Mouse (Mus musculus) liver, embryonic 11.5 days (tissue): ENCODE measurements at regions not wholly inside any gene's neighbourhood (a gene's known extent, or its start where the extent isn't known, plus 50 kb on each side); places are given as distances from the start of the nearest gene placed in this dataset.

Experiments
- ATAC-seq: fragments of 200-750 bp; cut with Nextera tagmentation; replicated peaks from 2 replicates; pipeline ENCODE4 v1.8.0; 2017; ENCODE audit warnings: moderate number of reproducible peaks, mild to moderate bottlenecking, moderate TSS enrichment, moderate library complexity; ENCODE audit not compliant: low FRiP score
- DNase-seq: peaks from one replicate; pipeline ENCODE4 v3.0.0-alpha.2; 2017; ENCODE audit warnings: low spot score
- H3K27ac ChIP-seq: fragments of 300-500 bp; sonication (generic); 2 replicates; pipeline ENCODE4 v1.5.1; 2014; ENCODE audit warnings: mild to moderate bottlenecking, low read depth, low read length, control low read depth
- H3K27me3 ChIP-seq: fragments of 300-500 bp; sonication (generic); replicated peaks from 2 replicates; pipeline ENCODE4 v1.6.1; 2014; ENCODE audit warnings: low read length, mixed read lengths; ENCODE audit not compliant: control insufficient read depth, insufficient read depth
- H3K36me3 ChIP-seq: fragments of 300-500 bp; sonication (generic); 2 replicates; pipeline ENCODE4 v1.6.1; 2014; ENCODE audit warnings: mild to moderate bottlenecking, low read length, moderate library complexity, mixed read lengths; ENCODE audit not compliant: control insufficient read depth, insufficient read depth
- H3K4me1 ChIP-seq: fragments of 300-500 bp; sonication (generic); replicated peaks from 2 replicates; pipeline ENCODE4 v1.6.1; 2014; ENCODE audit warnings: low read length, mixed read lengths; ENCODE audit not compliant: control insufficient read depth, insufficient read depth
- H3K4me2 ChIP-seq: fragments of 300-500 bp; sonication (generic); 2 replicates; pipeline ENCODE4 v1.6.1; 2014; ENCODE audit warnings: mild to moderate bottlenecking, control low read depth, moderate library complexity
- H3K4me3 ChIP-seq: fragments of 300-500 bp; sonication (generic); 2 replicates; pipeline ENCODE4 v1.5.1; 2014; ENCODE audit warnings: low read depth, low read length, control low read depth
- H3K9ac ChIP-seq: fragments of 300-500 bp; sonication (generic); 2 replicates; pipeline ENCODE4 v1.6.1; 2014; ENCODE audit warnings: low read depth, low read length, control low read depth
- H3K9me3 ChIP-seq: fragments of 300-500 bp; sonication (generic); 2 replicates; pipeline ENCODE4 v1.6.1; 2016; ENCODE audit warnings: low read length, inconsistent platforms, mixed read lengths; ENCODE audit not compliant: control insufficient read depth
- WGBS: fragments of 180-500 bp; shearing (Covaris S2); extraction: QIAGEN DNeasy Blood & Tissue Kit; methylation state at CpG from one replicate; pipeline ENCODE4 v1.1.7; 2014; 5-methylcytosine and 5-hydroxymethylcytosine counted together

DNA sequence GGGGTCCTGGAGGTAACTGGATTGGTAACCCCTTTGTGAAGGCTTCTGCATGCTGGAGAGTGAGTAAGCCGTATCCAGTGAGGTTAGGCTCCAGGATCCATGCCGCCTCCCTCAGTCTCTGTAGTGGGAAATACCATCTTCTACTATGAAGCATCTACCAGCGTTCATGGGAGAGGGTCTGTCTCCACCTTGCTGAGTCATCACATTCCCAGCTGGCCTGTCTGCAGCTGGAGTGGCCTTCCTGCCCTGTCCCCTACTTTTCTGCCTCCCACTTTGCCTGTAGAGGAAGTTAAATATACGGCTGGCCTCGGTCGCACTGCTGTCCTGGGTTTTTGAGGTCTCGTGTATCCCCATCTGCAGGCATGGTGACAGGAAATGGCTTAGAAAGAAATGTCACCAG, 78.0 kb upstream of the Sec14l1 start:
- WGBS = 50% methylated on average over 7 of the region's 7 CpGs

DNA sequence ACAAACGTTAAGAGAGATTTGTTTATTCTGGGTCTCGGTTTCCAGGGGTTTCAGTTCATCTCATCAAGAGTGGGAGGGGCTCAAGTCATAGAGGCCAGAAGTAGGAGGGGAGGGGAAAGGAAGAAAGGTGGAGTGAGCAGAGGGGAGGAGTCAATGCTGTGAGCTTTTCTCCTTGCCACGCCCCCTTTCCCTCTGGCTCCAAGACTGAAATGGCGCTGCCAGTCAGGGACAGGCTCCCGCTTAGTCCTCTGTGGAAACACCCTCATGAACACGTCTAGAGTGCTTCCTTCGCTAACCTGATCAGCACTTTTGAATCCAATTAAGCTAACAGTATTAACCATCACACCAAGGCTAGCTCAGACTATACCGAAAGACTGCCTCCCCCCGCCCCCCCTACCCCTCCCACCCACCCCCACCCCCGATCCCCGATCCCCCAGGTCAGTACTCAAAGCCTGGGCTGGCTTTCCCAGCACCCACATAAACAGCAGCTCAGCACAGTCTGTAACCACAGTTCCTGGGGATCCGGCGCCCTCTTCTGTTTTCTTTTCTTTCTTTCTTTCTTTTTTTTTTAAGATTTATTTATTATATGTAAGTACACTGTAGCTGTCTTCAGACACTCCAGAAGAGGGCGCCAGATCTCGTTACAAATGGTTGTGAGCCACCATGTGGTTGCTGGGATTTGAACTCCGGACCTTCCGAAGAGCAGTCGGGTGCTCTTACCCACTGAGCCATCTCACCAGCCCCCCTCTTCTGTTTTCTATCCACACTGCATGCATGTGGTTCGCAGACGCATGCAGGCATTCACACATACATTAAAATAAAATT, 76.5 kb upstream of the Sec14l1 start:
- Histone ChIP-seq H3K4me1 (no peaks in the 10 kb centered on the region), H3K4me2 (no peak overlapping the region), H3K27me3 (peaks cover 17% of the 10 kb centered on the region), H3K4me3 (no peak overlapping the region), H3K36me3 (no peaks in the 10 kb centered on the region), H3K9me3 (no peaks in the 10 kb centered on the region), H3K27ac (no peak overlapping the region), H3K9ac (no peak overlapping the region)
- ATAC-seq (no peak; the same call in 1 of the 2 replicates), DNase-seq (no peak)
- 42% methylated on average over 20 of the region's 20 CpGs for WGBS

More for the DNA sequence above, 78.0 kb upstream of the Sec14l1 start:
- no peak for DNase-seq
- Histone ChIP-seq H3K4me2 (no peak overlapping the region), H3K4me3 (no peak overlapping the region), H3K9ac (no peak overlapping the region), H3K4me1 (no peaks in the 10 kb centered on the region), H3K27ac (no peak overlapping the region), H3K27me3 (peaks cover 9% of the 10 kb centered on the region), H3K36me3 (no peaks in the 10 kb centered on the region), H3K9me3 (no peaks in the 10 kb centered on the region)
- no peak for ATAC-seq

DNA sequence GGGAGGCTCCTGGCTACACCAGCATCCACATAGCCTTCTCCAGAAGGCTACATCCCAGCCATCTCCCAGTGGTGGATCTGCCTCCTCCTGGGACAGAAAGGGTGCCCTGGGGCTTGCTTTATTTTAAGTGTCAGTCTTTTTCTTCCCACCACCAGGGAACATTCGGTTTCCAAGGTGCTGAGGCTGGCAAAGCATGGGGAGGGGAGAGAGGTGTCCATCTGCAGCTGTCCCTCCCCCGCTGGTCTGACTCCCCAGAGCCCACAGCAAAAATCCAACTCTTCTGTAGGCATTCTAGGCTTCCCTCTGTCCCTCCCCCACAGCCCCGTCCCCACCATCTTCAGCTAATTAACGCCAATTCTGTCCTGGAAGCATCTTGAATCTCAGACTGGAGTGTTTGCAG, 74.1 kb upstream of the Sec14l1 start:
- WGBS = 13% methylated on average over 4 of the region's 4 CpGs
- Histone ChIP-seq H3K27me3 (peaks cover 20% of the 10 kb centered on the region), H3K4me3 (no peak overlapping the region), H3K4me2 (no peak overlapping the region), H3K9ac (no peak overlapping the region), H3K9me3 (no peaks in the 10 kb centered on the region), H3K36me3 (no peaks in the 10 kb centered on the region), H3K27ac (no peak overlapping the region), H3K4me1 (no peaks in the 10 kb centered on the region)
- ATAC-seq (no peak), DNase-seq (no peak)

DNA sequence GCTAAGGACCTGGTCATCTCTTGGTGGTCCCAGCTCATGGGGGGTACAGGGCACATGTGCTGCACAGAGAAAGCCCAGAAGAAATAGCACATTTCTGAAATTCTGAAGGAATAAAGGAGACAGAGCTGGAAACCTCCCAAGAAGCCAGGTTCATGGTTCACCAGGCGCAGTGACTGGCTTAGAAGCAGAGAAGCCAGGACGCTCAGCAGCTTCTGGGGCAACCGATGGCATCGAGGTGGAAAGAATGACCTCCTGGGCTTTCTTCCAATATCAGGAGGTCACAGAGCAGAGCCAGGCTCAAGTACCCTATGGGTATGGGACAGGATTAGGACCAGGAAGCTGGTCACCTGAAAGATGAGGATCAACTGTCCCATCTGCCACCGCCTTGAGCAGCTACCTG, 72.6 kb upstream of the Sec14l1 start:
- no peak for DNase-seq
- Histone ChIP-seq H3K9ac (no peak overlapping the region), H3K4me1 (no peaks in the 10 kb centered on the region), H3K27me3 (peaks cover 17% of the 10 kb centered on the region), H3K27ac (no peak overlapping the region), H3K9me3 (no peaks in the 10 kb centered on the region), H3K4me3 (no peak overlapping the region), H3K36me3 (no peaks in the 10 kb centered on the region), H3K4me2 (no peak overlapping the region)
- ATAC-seq = no peak
- WGBS = 66% methylated on average over 5 of the region's 5 CpGs

DNA sequence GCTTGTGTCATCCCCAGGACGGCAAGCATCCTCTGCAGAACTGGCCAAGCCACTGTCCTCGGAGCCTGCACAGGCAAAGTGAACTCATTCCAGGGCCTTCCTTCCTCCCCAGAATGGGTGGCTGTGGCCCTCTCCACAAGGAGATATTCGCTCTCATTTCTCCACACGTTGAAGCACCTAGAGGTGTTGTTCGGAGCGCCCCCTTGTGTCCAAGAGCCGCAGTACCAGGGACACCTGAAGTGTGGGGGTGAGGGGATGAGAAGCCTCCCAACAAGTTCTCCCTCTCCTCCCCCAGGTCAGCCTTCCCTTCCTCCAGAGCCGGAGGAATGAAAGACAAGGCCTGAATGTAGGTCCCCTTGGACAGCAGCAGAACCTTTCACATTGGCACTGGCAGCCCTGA, 71.4 kb upstream of the Sec14l1 start:
- DNase-seq (no peak), ATAC-seq (no peak)
- Histone ChIP-seq H3K27me3 (peaks cover 17% of the 10 kb centered on the region), H3K4me1 (no peaks in the 10 kb centered on the region), H3K4me2 (no peak overlapping the region), H3K9me3 (no peaks in the 10 kb centered on the region), H3K4me3 (no peak overlapping the region), H3K9ac (no peak overlapping the region), H3K27ac (no peak overlapping the region), H3K36me3 (no peaks in the 10 kb centered on the region)
- whole genome bisulfite sequencing = 6% methylated on average over 8 of the region's 8 CpGs

DNA sequence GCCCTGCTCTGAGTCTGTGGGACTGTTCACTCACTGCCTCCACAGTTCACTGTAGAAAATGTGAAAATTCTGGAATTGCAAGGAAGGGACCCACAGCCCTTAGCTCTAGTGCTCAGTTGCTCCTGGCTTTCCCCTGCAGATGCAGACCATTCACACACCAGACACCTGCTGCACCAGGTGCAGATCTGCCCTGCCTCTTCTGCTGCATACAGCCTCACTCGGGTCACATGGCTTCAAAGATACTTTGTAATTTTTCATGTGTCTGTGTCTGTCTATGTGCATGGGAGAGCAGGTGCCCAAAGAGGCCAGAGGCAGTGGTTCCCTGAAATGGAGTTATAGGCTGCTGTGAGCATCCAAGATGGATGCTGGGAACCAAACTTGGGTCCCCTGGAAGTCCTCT, 70.2 kb upstream of the Sec14l1 start:
- no peaks in the 10 kb centered on the region for H3K36me3 ChIP-seq
- H3K4me3 ChIP-seq = no peak overlapping the region
- no peak overlapping the region for H3K27ac ChIP-seq
- H3K9me3 ChIP-seq = no peaks in the 10 kb centered on the region
- H3K9ac ChIP-seq = no peak overlapping the region
- H3K27me3 ChIP-seq = peaks cover 17% of the 10 kb centered on the region
- no peaks in the 10 kb centered on the region for H3K4me1 ChIP-seq
- 86% methylated on average over 1 of the region's 1 CpGs for WGBS
- DNase-seq (no peak), ATAC-seq (no peak)
- no peak overlapping the region for H3K4me2 ChIP-seq

DNA sequence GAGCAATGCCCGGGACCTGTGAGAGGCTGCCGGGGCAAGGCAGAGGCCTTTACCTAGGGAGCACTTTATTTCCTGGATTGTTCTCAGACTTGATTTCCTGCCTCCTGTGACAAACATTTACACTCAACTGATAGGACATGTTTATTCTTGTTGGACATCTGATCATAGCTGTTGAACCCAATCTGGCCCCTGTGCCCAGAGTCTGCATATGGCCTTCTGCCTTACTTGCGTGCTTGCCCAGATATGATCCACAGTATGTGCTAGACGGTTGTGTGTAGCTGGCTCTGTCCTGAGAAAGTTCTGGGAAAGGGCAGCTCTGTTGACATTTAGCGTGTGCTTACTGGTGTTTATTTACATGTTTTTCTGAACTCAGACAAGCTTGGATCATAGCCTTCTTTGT, 68.3 kb upstream of the Sec14l1 start:
- Histone ChIP-seq H3K27me3 (peaks cover 11% of the 10 kb centered on the region), H3K4me2 (no peak overlapping the region), H3K36me3 (no peaks in the 10 kb centered on the region), H3K4me3 (no peak overlapping the region), H3K9ac (no peak overlapping the region), H3K4me1 (no peaks in the 10 kb centered on the region), H3K9me3 (no peaks in the 10 kb centered on the region), H3K27ac (no peak overlapping the region)
- 82% methylated on average over 5 of the region's 5 CpGs for WGBS
- no peak for DNase-seq
- no peak for ATAC-seq

DNA sequence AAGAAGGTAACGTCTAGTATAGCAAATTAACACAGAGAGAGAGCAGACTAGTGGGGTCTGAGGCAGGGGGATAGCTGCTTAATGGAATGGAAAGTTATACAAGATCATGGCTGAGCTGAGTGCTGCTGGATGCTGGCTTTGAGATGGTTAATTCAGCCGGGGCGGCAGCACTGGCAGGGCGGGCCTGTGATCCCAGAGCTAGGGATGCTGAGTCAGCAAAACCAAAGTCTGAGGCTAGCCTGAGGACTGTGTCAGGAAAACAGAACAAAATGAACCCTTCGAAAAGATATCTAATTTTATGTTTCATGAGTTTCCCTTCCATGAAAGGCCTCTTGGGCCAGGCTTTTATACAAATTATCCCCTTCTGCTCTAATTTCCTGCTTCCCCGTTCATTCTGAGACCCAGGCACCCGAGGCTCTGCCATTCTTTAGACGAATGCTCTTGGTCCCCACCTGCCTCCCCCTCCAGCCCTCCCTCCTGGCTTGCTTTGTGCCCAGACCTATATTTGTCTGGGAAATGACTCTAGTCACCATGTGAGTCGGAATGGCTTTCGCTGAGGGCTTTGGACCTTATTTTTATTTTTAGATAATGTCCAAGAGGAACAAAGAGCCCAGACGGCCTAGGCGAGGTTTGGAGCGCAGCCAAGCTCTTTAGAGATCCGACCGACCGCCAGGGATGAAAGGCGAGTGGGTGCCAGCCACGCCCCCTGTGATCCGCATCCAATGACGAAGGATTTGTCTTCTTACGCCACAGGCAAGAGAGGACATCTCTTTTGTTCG, 67.6 kb upstream of the Sec14l1 start:
- DNase-seq = no peak
- no peak overlapping the region for H3K27ac ChIP-seq
- H3K9me3 ChIP-seq = no peaks in the 10 kb centered on the region; the same call in 1 of the 2 replicates
- ATAC-seq = no peak
- no peak overlapping the region for H3K4me3 ChIP-seq
- no peaks in the 10 kb centered on the region for H3K4me1 ChIP-seq
- peaks cover 7% of the 10 kb centered on the region for H3K27me3 ChIP-seq
- H3K4me2 ChIP-seq = no peak overlapping the region
- no peak overlapping the region for H3K9ac ChIP-seq
- WGBS = 40% methylated on average over 22 of the region's 22 CpGs
- H3K36me3 ChIP-seq = no peaks in the 10 kb centered on the region

DNA sequence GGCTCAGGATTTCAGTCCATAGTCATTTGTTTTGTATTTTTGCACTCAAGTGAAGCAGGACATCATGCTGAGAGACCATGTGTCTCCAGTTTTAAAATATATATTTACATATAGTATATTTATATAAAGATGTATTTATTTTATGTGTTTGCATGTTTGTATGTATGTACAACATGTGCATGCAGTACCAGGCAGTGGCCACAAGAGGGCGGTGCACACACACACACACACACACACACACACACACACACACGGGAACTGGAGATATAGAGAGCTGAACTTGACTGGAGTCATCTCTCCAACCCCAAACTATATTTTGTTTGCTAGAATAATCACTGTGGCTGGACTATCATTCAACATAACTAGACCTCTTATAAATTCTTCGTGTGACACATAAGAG, 66.1 kb upstream of the Sec14l1 start:
- H3K27me3 ChIP-seq = no peaks in the 10 kb centered on the region
- DNase-seq (no peak), ATAC-seq (no peak)
- no peaks in the 10 kb centered on the region; the same call in 1 of the 2 replicates for H3K9me3 ChIP-seq
- H3K27ac ChIP-seq = no peak overlapping the region
- no peak overlapping the region for H3K4me3 ChIP-seq
- WGBS = 72% methylated on average over 3 of the region's 3 CpGs
- no peak overlapping the region for H3K4me2 ChIP-seq
- no peaks in the 10 kb centered on the region for H3K4me1 ChIP-seq
- no peak overlapping the region for H3K9ac ChIP-seq
- H3K36me3 ChIP-seq = no peaks in the 10 kb centered on the region
